Mouse (Mus musculus) adrenal gland, adult 8-10 months (tissue): ENCODE measurements around the gene Blmh. TPM values are rescaled to one million over a fixed set of nuclear protein-coding genes. Genes with fewer than 3 reads are reported as not detected.

Source experiments
- DNase-seq: peaks from one replicate; pipeline ENCODE4 v3.0.0; 2022
- total RNA-seq, 4 experiments: library from RNA; stranded (reverse); gene quantifications; 2 replicates each; pipeline ENCODE4 v1.2.4; 2022

Blmh gene
- total RNA-seq: 10 to 100 TPM; 39.2 to 45.7 (median 42.8) TPM

GRCm38 (mm10) chr11:76924759-76925236 is at the start of gene Blmh:
Gene Blmh, plus strand, starts transcription at chr11:76924809.
- peak; percentile 21 for DNase-seq

- no peak for DNase-seq
Measured at GRCm38 (mm10) chr11:76879816-76880215, 44.8 kb upstream of the Blmh start.

- DNase-seq: no peak
Measured at GRCm38 (mm10) chr11:76884451-76884850, 40.2 kb upstream of the Blmh start.

GRCm38 (mm10) chr11:76889339-76890164 is 35.1 kb upstream of the Blmh start:
- peak; percentile 43 for DNase-seq

GRCm38 (mm10) chr11:76891171-76891570 is 33.4 kb upstream of the Blmh start:
- DNase-seq: no peak

GRCm38 (mm10) chr11:76891738-76892349 is 32.8 kb upstream of the Blmh start:
- no peak for DNase-seq

GRCm38 (mm10) chr11:76892972-76893371 is 31.6 kb upstream of the Blmh start:
- DNase-seq: no peak

- DNase-seq: peak; percentile 39
Measured at GRCm38 (mm10) chr11:76893570-76893969, 31.0 kb upstream of the Blmh start.

- peak; percentile 42 for DNase-seq
Measured at GRCm38 (mm10) chr11:76894240-76894639, 30.4 kb upstream of the Blmh start.

GRCm38 (mm10) chr11:76896360-76896759 is 28.2 kb upstream of the Blmh start:
- no peak for DNase-seq

- no peak for DNase-seq
Measured at GRCm38 (mm10) chr11:76897126-76897525, 27.5 kb upstream of the Blmh start.

GRCm38 (mm10) chr11:76897871-76898270 is 26.7 kb upstream of the Blmh start:
- DNase-seq: no peak

- DNase-seq: no peak
Measured at GRCm38 (mm10) chr11:76898751-76899150, 25.9 kb upstream of the Blmh start.

GRCm38 (mm10) chr11:76899758-76900738 is 24.6 kb upstream of the Blmh start:
- peak; percentile 35 for DNase-seq

GRCm38 (mm10) chr11:76901579-76902361 is 22.8 kb upstream of the Blmh start, which contains the start of gene Tmigd1:
Gene Tmigd1, plus strand, starts transcription at chr11:76902159.
- DNase-seq: no peak

GRCm38 (mm10) chr11:76904340-76904739 is 20.3 kb upstream of the Blmh start:
- no peak for DNase-seq

- no peak for DNase-seq
Measured at GRCm38 (mm10) chr11:76908651-76909050, 16.0 kb upstream of the Blmh start.

- no peak for DNase-seq
Measured at GRCm38 (mm10) chr11:76911325-76912054, 13.1 kb upstream of the Blmh start.

- no peak for DNase-seq
Measured at GRCm38 (mm10) chr11:76912055-76912395, 12.6 kb upstream of the Blmh start.

GRCm38 (mm10) chr11:76914366-76914765 is 10.2 kb upstream of the Blmh start:
- DNase-seq: no peak
